Mouse (Mus musculus) hindbrain, embryonic 14.5 days (tissue): Measurements from ENCODE around the gene Ntsr2. TPM values are rescaled to one million over a fixed set of nuclear protein-coding genes. Genes with fewer than 3 reads are reported as not detected.

Experiments used
- ATAC-seq: fragments of 200-750 bp; cut with Nextera tagmentation; 2 replicates; pipeline ENCODE4 v1.8.0; 2017; ENCODE audit warnings: moderate number of reproducible peaks, mild to moderate bottlenecking, moderate TSS enrichment, moderate library complexity; ENCODE audit not compliant: low FRiP score
- DNase-seq: peaks from one replicate; pipeline ENCODE4 v3.0.0-alpha.2; 2015; ENCODE audit warnings: low spot score
- H3K27ac ChIP-seq: fragments of 300-500 bp; sonication (generic); 2 replicates; pipeline ENCODE4 v1.5.1; 2014; ENCODE audit warnings: mild to moderate bottlenecking, moderate library complexity
- H3K27me3 ChIP-seq: fragments of 300-500 bp; sonication (generic); 2 replicates; pipeline ENCODE4 v1.6.1; 2014; ENCODE audit warnings: mild to moderate bottlenecking, low read length, mixed read lengths; ENCODE audit not compliant: control insufficient read depth, insufficient read depth
- H3K36me3 ChIP-seq: fragments of 300-500 bp; sonication (generic); replicated peaks from 2 replicates; pipeline ENCODE4 v1.6.1; 2014; ENCODE audit not compliant: control insufficient read depth, insufficient read depth
- H3K4me1 ChIP-seq: fragments of 300-500 bp; sonication (generic); replicated peaks from 2 replicates; pipeline ENCODE4 v1.6.1; 2014; ENCODE audit warnings: antibody characterized with exemption, low read length, mixed read lengths; ENCODE audit not compliant: control insufficient read depth, insufficient read depth
- H3K4me2 ChIP-seq: fragments of 300-500 bp; sonication (generic); replicated peaks from 2 replicates; pipeline ENCODE4 v1.6.1; 2014; ENCODE audit warnings: mild to moderate bottlenecking, moderate library complexity
- H3K4me3 ChIP-seq: fragments of 300-500 bp; sonication (generic); replicated peaks from 2 replicates; pipeline ENCODE4 v1.5.1; 2014; ENCODE audit warnings: mild to moderate bottlenecking, low read length
- H3K9ac ChIP-seq: fragments of 300-500 bp; sonication (generic); 2 replicates; pipeline ENCODE4 v1.6.1; 2014
- H3K9me3 ChIP-seq: fragments of 300-500 bp; sonication (generic); 2 replicates; pipeline ENCODE4 v1.6.1; 2016; ENCODE audit warnings: low read length; ENCODE audit not compliant: control insufficient read depth
- WGBS: fragments of 180-500 bp; shearing (Covaris S2); extraction: QIAGEN DNeasy Blood & Tissue Kit; methylation state at CpG from one replicate; pipeline ENCODE4 v1.1.7; 2014; 5-methylcytosine and 5-hydroxymethylcytosine counted together
- polyA plus RNA-seq: library from polyadenylated mRNA; unstranded; fragments of >200 nt; fragmentation: Nextera tagmentation; extraction: Ambion mirVana; gene quantifications from 2 replicates; pipeline ENCODE4 v1.2.1, GENCODE M21; 2014

Gene Ntsr2
- polyA plus RNA-seq, 1 experiment from 2014 or later, result 1.8 TPM

- H3K4me3 ChIP-seq, result no peak overlapping the region
- DNase-seq, result peak; percentile 65
- no peaks in the 10 kb centered on the region for H3K9me3 ChIP-seq
- peak; percentile 86 for ATAC-seq
- peak overlapping the region; percentile 58 for H3K27ac ChIP-seq
- H3K27me3 ChIP-seq, result no peaks in the 10 kb centered on the region
- H3K36me3 ChIP-seq, result no peaks in the 10 kb centered on the region
- peak overlapping the region; percentile 24; the same call in 1 of the 2 replicates for H3K9ac ChIP-seq
- H3K4me1 ChIP-seq, result peaks cover 12% of the 10 kb centered on the region
- 38% methylated on average over 12 of the region's 12 CpGs for WGBS
- H3K4me2 ChIP-seq, result no peak overlapping the region
These were observed 9.5 kb upstream of the Ntsr2 start for GRCm38 (mm10) chr12:16643508-16644345.

- Histone ChIP-seq H3K27me3 (no peaks in the 10 kb centered on the region), H3K4me2 (no peak overlapping the region), H3K4me3 (no peak overlapping the region), H3K9ac (no peak overlapping the region), H3K4me1 (peaks cover 12% of the 10 kb centered on the region), H3K27ac (peak overlapping the region; percentile 58), H3K36me3 (no peaks in the 10 kb centered on the region), H3K9me3 (no peaks in the 10 kb centered on the region)
- WGBS, result 37% methylated on average over 8 of the region's 8 CpGs
- ATAC-seq, result no peak
- no peak for DNase-seq
These were observed 8.5 kb upstream of the Ntsr2 start for GRCm38 (mm10) chr12:16644698-16645097.

- 55% methylated on average over 9 of the region's 9 CpGs for WGBS
- H3K4me1 ChIP-seq, result peaks cover 12% of the 10 kb centered on the region
- no peak for DNase-seq
These were observed 6.3 kb upstream of the Ntsr2 start for GRCm38 (mm10) chr12:16646780-16647409.

GRCm38 (mm10) chr12:16648273-16648672, 4.9 kb upstream of the Ntsr2 start:
- DNase-seq, result no peak
- H3K36me3 ChIP-seq, result no peaks in the 10 kb centered on the region
- ATAC-seq, result no peak
- H3K4me3 ChIP-seq, result no peak overlapping the region
- peaks cover 10% of the 10 kb centered on the region for H3K4me1 ChIP-seq
- no peaks in the 10 kb centered on the region for H3K9me3 ChIP-seq
- no peak overlapping the region for H3K9ac ChIP-seq
- no peak overlapping the region for H3K27ac ChIP-seq
- WGBS, result 90% methylated on average over 6 of the region's 6 CpGs
- peaks cover 18% of the 10 kb centered on the region for H3K27me3 ChIP-seq
- H3K4me2 ChIP-seq, result no peak overlapping the region

More at GRCm38 (mm10) chr12:16646780-16647409, 6.3 kb upstream of the Ntsr2 start:
- H3K27me3 ChIP-seq, result 0 out of 2 replicates have a peak, but pooled peaks cover 5% of the 10 kb centered on the region
- no peak overlapping the region for H3K4me2 ChIP-seq
- H3K9ac ChIP-seq, result no peak overlapping the region
- no peaks in the 10 kb centered on the region for H3K36me3 ChIP-seq
- no peak overlapping the region for H3K27ac ChIP-seq
- no peak overlapping the region for H3K4me3 ChIP-seq
- no peaks in the 10 kb centered on the region for H3K9me3 ChIP-seq
- no peak; the same call in 1 of the 2 replicates for ATAC-seq

GRCm38 (mm10) chr12:16649819-16650218, 3.4 kb upstream of the Ntsr2 start:
- no peak overlapping the region for H3K9ac ChIP-seq
- H3K36me3 ChIP-seq, result no peaks in the 10 kb centered on the region
- H3K4me2 ChIP-seq, result no peak overlapping the region
- WGBS, result 88% methylated on average over 6 of the region's 6 CpGs
- H3K4me1 ChIP-seq, result peaks cover 6% of the 10 kb centered on the region; the same call in 1 of the 2 replicates
- no peak overlapping the region for H3K27ac ChIP-seq
- no peaks in the 10 kb centered on the region for H3K9me3 ChIP-seq
- DNase-seq, result no peak
- peaks cover 33% of the 10 kb centered on the region for H3K27me3 ChIP-seq
- ATAC-seq, result no peak
- no peak overlapping the region for H3K4me3 ChIP-seq

- Histone ChIP-seq H3K9ac (no peak overlapping the region), H3K4me1 (peaks cover 6% of the 10 kb centered on the region; the same call in 1 of the 2 replicates), H3K9me3 (no peaks in the 10 kb centered on the region), H3K4me3 (no peak overlapping the region), H3K4me2 (no peak overlapping the region), H3K27me3 (peaks cover 37% of the 10 kb centered on the region), H3K27ac (no peak overlapping the region), H3K36me3 (no peaks in the 10 kb centered on the region)
- 72% methylated on average over 4 of the region's 4 CpGs for WGBS
- ATAC-seq, result no peak
- DNase-seq, result no peak
These were observed 2.4 kb downstream of the Ntsr2 start for GRCm38 (mm10) chr12:16655604-16656003.

GRCm38 (mm10) chr12:16656906-16657875, 4.0 kb downstream of the Ntsr2 start:
- Histone ChIP-seq H3K4me1 (peaks cover 6% of the 10 kb centered on the region; the same call in 1 of the 2 replicates), H3K9me3 (no peaks in the 10 kb centered on the region), H3K9ac (no peak overlapping the region), H3K27me3 (peaks cover 29% of the 10 kb centered on the region), H3K4me3 (no peak overlapping the region), H3K36me3 (no peaks in the 10 kb centered on the region), H3K4me2 (no peak overlapping the region), H3K27ac (no peak overlapping the region)
- no peak for DNase-seq
- ATAC-seq, result no peak
- 79% methylated on average over 5 of the region's 5 CpGs for WGBS

- DNase-seq (no peak), ATAC-seq (no peak)
- H3K9ac ChIP-seq, result no peak overlapping the region
- no peaks in the 10 kb centered on the region for H3K4me1 ChIP-seq
- H3K27me3 ChIP-seq, result no peaks in the 10 kb centered on the region
- H3K4me2 ChIP-seq, result no peak overlapping the region
- no peak overlapping the region for H3K4me3 ChIP-seq
- WGBS, result 86% methylated on average over 10 of the region's 10 CpGs
- no peaks in the 10 kb centered on the region for H3K9me3 ChIP-seq
- no peak overlapping the region for H3K27ac ChIP-seq
- H3K36me3 ChIP-seq, result no peaks in the 10 kb centered on the region
These were observed 8.3 kb downstream of the Ntsr2 start for GRCm38 (mm10) chr12:16661459-16661858.
